Comparison of ENCODE assay signal across 8 mouse cellular contexts in genomic region chr7:29180077-29180853, GRCm38 (mm10). TPM values are rescaled to one million over a fixed set of nuclear protein-coding genes. Genes with fewer than 3 reads are reported as not detected.
DNase-seq lines count a peak whose midpoint lies in the region; ATAC-seq and TF ChIP-seq lines count a peak whose summit lies in the region.

Gene Psmd8, minus strand, starts transcription at chr7:29180701.

- WGBS in forebrain, embryonic 11.5 days: under 1% methylated on average over 62 of the region's 62 CpGs
- under 1% methylated on average over 62 of the region's 62 CpGs for WGBS in heart, embryonic 16.5 days
- under 1% methylated on average over 62 of the region's 62 CpGs for WGBS in liver, embryonic 15.5 days (ENCODE audit: insufficient replicate concordance)
- under 1% methylated on average over 62 of the region's 62 CpGs for WGBS in neural tube, embryonic 12.5 days

- peak; percentile 50 for TF ChIP-seq RAD21 in CH12.LX (IDR thresholded peaks at IDR 0.05; ENCODE audit: low read depth, low read length)

- TF ChIP-seq POLR2A in CH12.LX (IDR thresholded peaks at IDR 0.05; ENCODE audit: low read depth, low read length): peak; percentile 92

- peak within 1 kb of the TSS; percentile 99 for H3K9ac ChIP-seq in CH12.LX (ENCODE audit: insufficient read depth, low read depth)
- peak within 1 kb of the TSS; percentile 89 for H3K9ac ChIP-seq in forebrain, embryonic 11.5 days (ENCODE audit: low read length)
- H3K9ac ChIP-seq in heart, embryonic 16.5 days (ENCODE audit: low read length): peak within 1 kb of the TSS; percentile 86
- H3K9ac ChIP-seq in liver, embryonic 15.5 days: peak within 1 kb of the TSS; percentile 79
- H3K9ac ChIP-seq in neural tube, embryonic 12.5 days: peak within 1 kb of the TSS; percentile 78

- H3K36me3 ChIP-seq in CH12.LX (replicated peaks in 1 of 2; ENCODE audit: control insufficient read depth in 1 of 2, insufficient read depth in 1 of 2, low read length in 1 of 2): peaks cover 25 to 36% of the 10 kb centered on the region in 2 experiments
- H3K36me3 ChIP-seq in forebrain, embryonic 11.5 days (ENCODE audit: control insufficient read depth, insufficient read depth, low read length): no peaks in the 10 kb centered on the region; the same call in 1 of the 2 replicates
- peaks cover 7% of the 10 kb centered on the region for H3K36me3 ChIP-seq in heart, embryonic 16.5 days (ENCODE audit: control insufficient read depth, insufficient read depth)
- peaks cover 25% of the 10 kb centered on the region for H3K36me3 ChIP-seq in liver, embryonic 15.5 days (replicated peaks)
- peaks cover 19% of the 10 kb centered on the region for H3K36me3 ChIP-seq in neural tube, embryonic 12.5 days

- peak; percentile 98 for DNase-seq in CH12.LX (ENCODE audit: extremely low read depth)
- DNase-seq in c-Kit-positive CD71-positive TER-119-negative erythroid progenitor cells, embryonic 14.5 days (ENCODE audit: low read depth): peak; percentile 94
- peak; percentile 98 for DNase-seq in forebrain, embryonic 11.5 days (ENCODE audit: low spot score)
- DNase-seq in kidney, postnatal 36 days: peak; percentile 98
- DNase-seq in telencephalon, adult 2 months (ENCODE audit: low read depth, low spot score): peak; percentile 97

- ATAC-seq in forebrain, embryonic 11.5 days (replicated peaks; ENCODE audit: low FRiP score): peak; percentile 95
- peak; percentile 98 for ATAC-seq in heart, embryonic 16.5 days (replicated peaks; ENCODE audit: extremely low read depth, insufficient read depth, low FRiP score)
- ATAC-seq in liver, embryonic 15.5 days (ENCODE audit: insufficient read depth): peak; percentile 93
- ATAC-seq in neural tube, embryonic 12.5 days (ENCODE audit: low FRiP score, low read depth): peak; percentile 93

- TF ChIP-seq CTCF in CH12.LX (conservative IDR thresholded peaks at IDR 0.05 in 1 of 2, IDR thresholded peaks at IDR 0.05 in 1 of 2; ENCODE audit: low read depth in 2 of 2, low read length in 2 of 2): peak in 1 of 2 experiments; percentile 66; a peak in 2 of 4 replicates

- H3K4me1 ChIP-seq in CH12.LX (ENCODE audit: control insufficient read depth in 1 of 2, insufficient read depth in 2 of 2): peaks cover 4 to 14% of the 10 kb centered on the region in 2 experiments; a peak in 3 of 4 replicates
- peaks cover 8% of the 10 kb centered on the region for H3K4me1 ChIP-seq in forebrain, embryonic 11.5 days (replicated peaks; ENCODE audit: control insufficient read depth, insufficient read depth, low read length)
- H3K4me1 ChIP-seq in heart, embryonic 16.5 days (ENCODE audit: control insufficient read depth, insufficient read depth, low read length): peaks cover 12% of the 10 kb centered on the region
- peaks cover 27% of the 10 kb centered on the region for H3K4me1 ChIP-seq in liver, embryonic 15.5 days (replicated peaks)
- peaks cover 14% of the 10 kb centered on the region for H3K4me1 ChIP-seq in neural tube, embryonic 12.5 days

- H3K79me2 ChIP-seq in CH12.LX (replicated peaks; ENCODE audit: control insufficient read depth, extremely low read depth, insufficient read depth, poor library complexity, severe bottlenecking): peaks cover 37% of the 10 kb centered on the region

- H3K27me3 ChIP-seq in CH12.LX (replicated peaks): no peaks in the 10 kb centered on the region
- no peaks in the 10 kb centered on the region for H3K27me3 ChIP-seq in forebrain, embryonic 11.5 days (ENCODE audit: control insufficient read depth, insufficient read depth, low read length)
- no peaks in the 10 kb centered on the region for H3K27me3 ChIP-seq in heart, embryonic 16.5 days (ENCODE audit: control insufficient read depth, insufficient read depth, low read length)
- H3K27me3 ChIP-seq in liver, embryonic 15.5 days: no peaks in the 10 kb centered on the region
- H3K27me3 ChIP-seq in neural tube, embryonic 12.5 days (replicated peaks): no peaks in the 10 kb centered on the region

- peak within 1 kb of the TSS; percentile 97 for H3K4me2 ChIP-seq in CH12.LX (ENCODE audit: insufficient read depth, low read depth, poor library complexity, severe bottlenecking)
- peak within 1 kb of the TSS; percentile 78 for H3K4me2 ChIP-seq in forebrain, embryonic 11.5 days (ENCODE audit: low read depth, low read length, severe bottlenecking)
- H3K4me2 ChIP-seq in heart, embryonic 16.5 days (ENCODE audit: low read depth, low read length): peak within 1 kb of the TSS; percentile 92
- peak within 1 kb of the TSS; percentile 79 for H3K4me2 ChIP-seq in liver, embryonic 15.5 days
- peak within 1 kb of the TSS; percentile 86 for H3K4me2 ChIP-seq in neural tube, embryonic 12.5 days (replicated peaks)

- no peaks in the 10 kb centered on the region for H3K9me3 ChIP-seq in CH12.LX (replicated peaks; ENCODE audit: low read length)
- no peaks in the 10 kb centered on the region for H3K9me3 ChIP-seq in forebrain, embryonic 11.5 days (ENCODE audit: control insufficient read depth, low read length)
- no peaks in the 10 kb centered on the region for H3K9me3 ChIP-seq in heart, embryonic 16.5 days (replicated peaks; ENCODE audit: control insufficient read depth, low read length)
- no peaks in the 10 kb centered on the region for H3K9me3 ChIP-seq in liver, embryonic 15.5 days (replicated peaks)
- no peaks in the 10 kb centered on the region for H3K9me3 ChIP-seq in neural tube, embryonic 12.5 days

- TF ChIP-seq EP300 in CH12.LX (IDR thresholded peaks at IDR 0.05; ENCODE audit: low read length): no peak

- peak within 1 kb of the TSS; percentile 90 to 97 (median 96) for H3K4me3 ChIP-seq in CH12.LX (replicated peaks in 1 of 3; ENCODE audit: low read depth in 2 of 3, low read length in 2 of 3, poor library complexity in 1 of 3)
- peak within 1 kb of the TSS; percentile 81 for H3K4me3 ChIP-seq in forebrain, embryonic 11.5 days (ENCODE audit: low read depth, low read length)
- peak within 1 kb of the TSS; percentile 72 for H3K4me3 ChIP-seq in heart, embryonic 16.5 days (ENCODE audit: low read length)
- peak within 1 kb of the TSS; percentile 79 for H3K4me3 ChIP-seq in liver, embryonic 15.5 days (replicated peaks)
- peak within 1 kb of the TSS; percentile 64 for H3K4me3 ChIP-seq in neural tube, embryonic 12.5 days

- H3K27ac ChIP-seq in CH12.LX (ENCODE audit: insufficient read depth, low read depth): peak within 1 kb of the TSS; percentile 81
- peak within 1 kb of the TSS; percentile 53; the same call in 1 of the 2 replicates for H3K27ac ChIP-seq in forebrain, embryonic 11.5 days (ENCODE audit: low read depth, low read length)
- H3K27ac ChIP-seq in heart, embryonic 16.5 days (ENCODE audit: low read length): peak within 1 kb of the TSS; percentile 58
- H3K27ac ChIP-seq in liver, embryonic 15.5 days (replicated peaks): peak within 1 kb of the TSS; percentile 70
- peak within 1 kb of the TSS; percentile 5; the same call in 1 of the 2 replicates for H3K27ac ChIP-seq in neural tube, embryonic 12.5 days

- dilution Hi-C loops in CH12.LX (cut with MboI; ENCODE audit: extremely low pct_ligation_motif_present, extremely low pct_unique_long_range_greater_than_20kb, low sequenced_read_pairs): no loop called here

- in situ Hi-C loops in CH12.LX (cut with MboI; ENCODE audit: low pct_ligation_motif_present, low pct_unique_long_range_greater_than_20kb, low sequenced_read_pairs): no loop called here

TF ChIP-seq in CH12.LX, 34 proteins besides CTCF, POLR2A, EP300 and RAD21 (continues in another document):
- TF ChIP-seq MEF2A (IDR thresholded peaks at IDR 0.05; ENCODE audit: borderline replicate concordance, low read depth, low read length) (peak; percentile 61; the same call in 1 of the 2 replicates), SIN3A (IDR thresholded peaks at IDR 0.05; ENCODE audit: low read length) (peak; percentile 66; the same call in 1 of the 2 replicates), NELFE (IDR thresholded peaks at IDR 0.05; ENCODE audit: low read depth, low read length) (peak; percentile 96), KAT2A (IDR thresholded peaks at IDR 0.05; ENCODE audit: insufficient replicate concordance, low read length) (peak; percentile 61; the same call in 1 of the 2 replicates), TCF12 (IDR thresholded peaks at IDR 0.05; ENCODE audit: low read depth, low read length) (peak; percentile 96), MAZ (IDR thresholded peaks at IDR 0.05; ENCODE audit: low read depth, low read length) (peak; percentile 84; the same call in 1 of the 2 replicates), NRF1 (IDR thresholded peaks at IDR 0.05; ENCODE audit: low read depth, low read length) (peak; percentile 44; the same call in 1 of the 2 replicates), ETS1 (conservative IDR thresholded peaks at IDR 0.05; ENCODE audit: low read depth, low read length) (0 out of 2 replicates have a peak, but pooled peaks have one; percentile 33), E2F4 (IDR thresholded peaks at IDR 0.05; ENCODE audit: insufficient replicate concordance, low read depth, low read length) (no peak), ELF1 (IDR thresholded peaks at IDR 0.05; ENCODE audit: low read depth, low read length) (peak; percentile 89), JUND (conservative IDR thresholded peaks at IDR 0.05; ENCODE audit: low read depth, low read length) (no peak), CHD2 (IDR thresholded peaks at IDR 0.05; ENCODE audit: low read length) (no peak), TBP (conservative IDR thresholded peaks at IDR 0.05; ENCODE audit: low read depth, low read length) (0 out of 2 replicates have a peak, but pooled peaks have one; percentile 33), MXI1 (IDR thresholded peaks at IDR 0.05; ENCODE audit: low read depth, low read length) (no peak), SMC3 (IDR thresholded peaks at IDR 0.05; ENCODE audit: low read depth, low read length) (peak; percentile 43; the same call in 1 of the 2 replicates), CHD1 (IDR thresholded peaks at IDR 0.05; ENCODE audit: low read depth, low read length) (no peak), RCOR1 (conservative IDR thresholded peaks at IDR 0.05; ENCODE audit: low read depth, low read length) (no peak; the same call in 1 of the 2 replicates), PAX5 (IDR thresholded peaks at IDR 0.05; ENCODE audit: low read length) (no peak), ZC3H11A (IDR thresholded peaks at IDR 0.05; ENCODE audit: low read depth, low read length) (no peak), USF1 (IDR thresholded peaks at IDR 0.05; ENCODE audit: low read depth, low read length) (no peak), ZNF384 (IDR thresholded peaks at IDR 0.05; ENCODE audit: low read depth, low read length) (no peak), USF2 (conservative IDR thresholded peaks at IDR 0.05; ENCODE audit: low read depth, low read length) (no peak)

RNA-seq across cellular contexts. Expression of gene Psmd8, which starts in this region (rescaled TPM):
- 321 and 335 TPM in 2 replicates for total RNA-seq in CH12.LX (2012; rRNA removed)
- 455 and 479 TPM in 2 replicates for total RNA-seq in CH12.LX (2014; rRNA removed)
- 308 and 348 TPM in 2 replicates for polyA plus RNA-seq in CH12.LX (2012; ENCODE audit: insufficient read length, low read depth)
- polyA plus RNA-seq in forebrain, embryonic 11.5 days (2014; fragmentation: Nextera tagmentation; extraction: Ambion mirVana): 291 and 297 TPM in 2 replicates
- polyA plus RNA-seq in heart, embryonic 16.5 days (2015; fragmentation: Nextera tagmentation; extraction: Ambion mirVana): 218 and 225 TPM in 2 replicates
- 110 and 112 TPM in 2 replicates for polyA plus RNA-seq in liver, embryonic 15.5 days (2015; fragmentation: Nextera tagmentation; extraction: Ambion mirVana)
- polyA plus RNA-seq in neural tube, embryonic 12.5 days (2016; fragmentation: Nextera tagmentation; extraction: Ambion mirVana): 326 and 327 TPM in 2 replicates

Comparison
In these comparisons a context has a peak if more than half of its experiments do, and no peak if none do; other contexts are left out.
1. Peak in every context shown above with its lines: DNase-seq, ATAC-seq, H3K4me3 ChIP-seq and H3K27ac ChIP-seq.
2. H3K27ac ChIP-seq: peak in every context shown above with its lines; median percentile 81 in CH12.LX; 70 in liver, embryonic 15.5 days; 58 in heart, embryonic 16.5 days; 53 in forebrain, embryonic 11.5 days; 5 in neural tube, embryonic 12.5 days.